Mouse (Mus musculus) layer of hippocampus, adult 9-10 months (tissue): ENCODE measurements around the gene Syt16.
A peak's percentile ranks its signal among the peaks of the same experiment; 100 is the strongest.

Experiments
- DNase-seq: peaks from one replicate; pipeline ENCODE4 v3.0.0; 2022; ENCODE audit warnings: low spot score

Syt16 gene

DNA sequence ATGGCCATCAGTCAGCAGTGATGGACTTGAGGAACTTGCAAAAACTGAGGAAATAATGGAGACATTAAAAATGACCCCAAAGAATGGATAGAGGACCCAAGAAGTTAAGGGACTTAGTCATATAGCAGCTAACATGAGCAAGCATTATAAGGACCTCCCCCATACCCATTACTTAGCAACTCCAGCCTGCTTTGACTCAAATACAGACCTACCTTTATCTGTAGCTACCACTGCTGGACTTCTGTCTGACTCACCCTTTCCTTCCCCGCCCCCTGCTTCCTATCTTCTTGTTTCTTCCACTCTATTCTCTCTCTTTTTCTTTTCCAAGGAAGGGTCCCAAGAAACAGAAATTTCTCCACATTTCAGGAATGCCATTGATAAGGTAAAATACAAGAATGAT, 223.2 kb downstream of the Syt16 start:
- no peak for DNase-seq

DNA sequence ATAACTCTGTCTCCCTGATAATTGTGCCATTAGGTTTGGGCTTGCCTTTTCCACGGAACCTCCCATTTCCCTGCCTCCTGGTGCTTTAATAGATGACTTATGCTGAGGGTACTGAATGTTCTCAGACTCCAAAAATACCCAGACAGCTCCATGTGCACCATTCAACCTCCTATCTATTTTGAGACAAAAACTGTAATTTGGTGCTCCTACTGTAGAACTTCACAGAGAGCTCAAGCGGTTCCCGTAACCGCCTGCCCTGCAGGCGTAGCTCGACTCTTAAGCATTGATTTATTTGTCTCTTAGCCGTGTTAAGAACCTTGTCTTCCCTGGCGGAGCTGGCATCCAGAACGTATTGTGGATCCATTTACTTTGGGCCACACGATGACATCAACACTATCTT, 233.3 kb downstream of the Syt16 start:
- peak; percentile 35 for DNase-seq

DNA sequence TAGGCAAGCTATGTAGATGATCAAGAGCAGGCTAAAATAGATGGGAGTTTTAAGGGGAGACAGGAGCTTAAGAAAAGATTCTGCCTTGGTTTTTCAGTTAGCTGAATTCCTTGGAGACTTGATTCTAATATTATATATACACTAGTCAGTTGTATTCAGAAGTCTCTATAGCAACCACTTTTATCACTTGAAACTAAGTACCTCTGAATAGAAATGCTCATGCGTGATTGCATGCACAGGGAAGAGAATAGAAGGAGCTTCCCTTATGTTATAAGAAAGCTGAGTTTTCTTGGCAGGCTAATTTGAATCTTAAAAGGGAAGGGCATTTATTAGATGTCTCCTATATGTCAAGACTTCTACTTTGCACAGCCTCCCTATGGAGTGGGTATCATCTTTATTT, 235.4 kb downstream of the Syt16 start:
- DNase-seq = no peak

DNA sequence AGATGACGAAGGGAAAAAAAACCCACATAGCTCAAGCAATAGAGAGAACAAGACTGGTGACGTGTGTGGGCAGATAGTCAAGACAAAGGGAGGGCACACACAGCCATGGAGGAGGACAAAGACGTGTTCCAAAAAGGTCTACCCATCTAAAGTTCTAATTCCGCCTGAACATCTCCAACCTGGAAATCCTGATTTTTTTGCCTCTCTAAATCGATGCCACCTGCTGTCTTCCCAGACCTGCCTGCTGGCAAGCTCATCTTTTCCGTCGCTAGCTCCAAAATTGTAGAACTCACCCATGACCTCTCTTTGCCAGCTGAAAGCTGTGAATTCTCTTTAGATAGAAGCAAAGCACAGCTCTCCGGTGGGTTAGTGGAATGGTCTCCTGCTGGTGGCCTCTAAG, 238.7 kb downstream of the Syt16 start:
- no peak for DNase-seq

GRCm38 (mm10) chr12:74238056-74238455, 240.6 kb downstream of the Syt16 start:
- DNase-seq = peak; percentile 45

- no peak for DNase-seq
These were observed 241.3 kb downstream of the Syt16 start for GRCm38 (mm10) chr12:74238806-74239205.

DNA sequence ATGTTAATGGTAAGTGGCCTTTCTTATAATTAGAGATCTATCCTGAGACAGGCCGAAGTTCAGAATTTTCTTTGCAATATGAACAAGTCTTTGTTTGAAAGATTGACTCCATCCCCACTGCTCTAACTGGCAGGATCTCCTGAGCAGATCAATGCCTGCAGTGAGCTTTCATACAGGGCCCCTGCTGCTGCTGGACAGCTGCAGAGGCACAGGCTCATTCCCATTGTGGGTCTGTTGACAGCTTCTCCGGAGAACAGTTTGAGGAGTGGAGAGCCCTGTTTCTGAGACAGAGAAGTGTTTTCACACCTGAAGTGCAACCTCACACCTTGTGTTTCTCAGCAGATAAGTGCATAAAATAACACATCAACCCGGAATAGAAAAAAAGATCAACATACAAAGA, 267.4 kb downstream of the Syt16 start:
- no peak for DNase-seq

DNA sequence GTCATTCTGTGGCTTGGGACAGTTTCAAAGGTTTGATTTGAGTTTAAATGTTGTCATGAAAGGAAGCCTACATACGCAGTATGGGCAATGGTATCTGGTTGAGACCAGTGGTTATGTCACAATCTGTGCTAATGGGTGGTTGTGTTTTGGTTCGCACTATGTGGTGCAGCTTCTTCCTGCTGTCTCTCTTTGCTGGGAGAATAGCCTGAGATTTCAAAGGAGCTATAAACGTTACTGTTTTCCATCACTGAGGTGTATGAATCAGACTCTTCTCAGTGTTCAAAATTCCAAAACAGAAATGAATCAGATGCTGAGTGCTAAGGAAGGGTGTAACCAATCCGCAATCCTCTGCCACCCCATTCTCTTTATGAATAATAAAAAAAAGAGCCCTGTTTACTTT, 269.6 kb downstream of the Syt16 start:
- DNase-seq = no peak

GRCm38 (mm10) chr12:74268644-74269285, 271.3 kb downstream of the Syt16 start:
- no peak for DNase-seq

DNA sequence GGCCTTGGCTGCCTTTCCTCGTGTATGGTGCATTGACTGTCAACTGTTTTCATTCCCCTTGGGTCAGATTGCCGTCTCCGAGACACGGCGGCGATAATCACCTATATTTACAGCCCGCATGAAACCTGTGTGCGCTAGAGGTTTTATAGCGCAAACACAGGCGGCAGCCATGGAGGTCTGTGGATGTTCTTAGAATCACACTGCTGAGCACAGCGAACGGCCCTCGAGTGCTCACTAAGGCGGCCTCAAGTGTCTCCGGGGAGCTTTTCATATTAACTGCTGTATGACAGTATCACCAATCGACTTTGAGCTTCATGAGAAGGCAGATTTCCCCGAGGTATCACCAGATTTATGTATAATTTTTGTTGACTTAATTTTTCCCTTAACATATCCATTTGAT, 275.1 kb downstream of the Syt16 start:
- DNase-seq = no peak

DNA sequence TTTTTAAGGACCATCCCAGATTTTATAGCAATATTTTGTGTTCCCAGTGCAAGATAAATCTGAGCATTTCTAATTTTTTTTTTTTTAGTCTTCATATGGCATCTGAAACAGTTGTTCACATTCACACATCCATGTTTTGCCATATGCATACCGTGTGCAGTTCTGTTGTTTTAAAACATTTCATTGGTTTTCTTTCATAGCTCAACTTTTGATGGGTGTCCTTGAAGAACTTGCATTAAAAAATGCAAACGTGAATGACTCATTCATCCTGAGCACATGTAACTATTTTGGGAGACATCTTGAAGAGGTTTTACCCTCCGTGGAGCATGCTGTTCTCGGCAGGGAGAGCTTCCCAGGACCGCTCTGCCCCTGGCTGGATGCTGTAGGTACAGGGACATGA, 279.8 kb downstream of the Syt16 start:
- DNase-seq = no peak

DNA sequence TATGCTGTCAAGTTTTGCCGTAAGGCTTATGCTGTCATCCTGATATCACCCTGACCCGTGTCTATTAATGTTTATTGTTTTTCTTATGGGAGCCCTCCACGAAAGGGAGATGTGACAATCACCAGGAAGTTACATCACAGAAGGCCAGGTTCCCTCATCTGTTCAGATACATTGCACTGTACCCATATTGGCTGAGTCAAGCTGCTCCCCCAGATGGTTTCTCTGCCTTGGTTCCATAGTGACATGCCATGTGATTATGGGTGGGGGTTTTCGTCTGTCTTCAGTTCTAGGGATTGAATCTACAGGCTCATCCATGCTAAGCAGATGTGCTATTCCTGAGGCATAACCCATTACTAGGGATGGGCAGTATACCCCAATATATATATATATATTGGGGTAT, 283.9 kb downstream of the Syt16 start:
- DNase-seq = no peak

DNA sequence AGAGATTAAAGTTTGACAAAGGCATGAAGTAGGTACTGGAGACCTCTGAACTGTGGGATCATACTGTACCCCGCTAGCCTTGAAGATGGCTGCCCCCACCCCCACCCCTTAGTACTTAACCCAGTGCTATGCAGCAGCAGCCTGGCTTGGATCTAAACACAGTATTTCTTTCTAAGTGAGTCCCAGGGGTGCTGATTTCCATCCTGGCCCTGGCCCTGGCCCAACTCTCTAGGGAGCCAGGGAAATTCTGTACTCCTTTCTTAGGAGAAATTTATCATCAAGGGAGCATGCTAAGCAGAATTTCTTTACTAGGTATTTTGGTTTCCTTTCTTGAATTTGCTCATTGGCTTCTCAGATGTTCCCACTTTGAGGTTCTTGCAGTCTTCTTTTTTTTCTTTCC, 285.4 kb downstream of the Syt16 start:
- DNase-seq = no peak

DNA sequence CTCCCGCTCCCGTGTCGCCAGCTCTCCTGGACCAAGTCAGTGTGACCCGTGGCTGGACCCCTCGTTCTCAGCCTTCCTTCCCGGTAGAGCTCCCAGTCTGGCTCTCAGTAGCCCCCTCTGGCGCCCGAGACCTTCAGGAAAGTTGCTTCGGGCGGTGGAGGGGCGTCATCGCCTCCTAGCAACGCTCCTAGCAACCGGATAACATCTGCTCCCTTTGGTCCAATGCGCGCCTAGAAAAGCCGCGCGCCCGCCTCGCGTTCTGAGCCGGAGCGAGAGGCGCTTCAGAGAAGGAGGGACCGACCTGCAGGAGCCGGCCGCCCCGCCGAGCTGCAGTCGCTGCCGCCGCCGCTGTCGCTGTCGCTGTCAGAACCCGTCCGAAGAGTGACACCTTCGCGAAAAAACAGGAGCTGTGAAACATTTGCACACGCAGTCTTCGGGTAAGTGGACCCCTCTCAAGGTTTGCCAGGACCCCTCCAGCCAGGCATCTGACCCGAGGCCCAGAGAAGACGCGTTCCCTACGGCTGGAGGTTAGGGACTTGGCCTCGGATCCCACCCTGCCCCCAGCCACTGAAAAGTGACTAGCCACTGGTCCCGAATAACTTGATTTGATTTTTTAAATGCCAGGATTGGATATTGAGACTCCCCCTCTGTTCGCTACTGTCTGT, 286.7 kb downstream of the Syt16 start:
- DNase-seq = peak; percentile 85

DNA sequence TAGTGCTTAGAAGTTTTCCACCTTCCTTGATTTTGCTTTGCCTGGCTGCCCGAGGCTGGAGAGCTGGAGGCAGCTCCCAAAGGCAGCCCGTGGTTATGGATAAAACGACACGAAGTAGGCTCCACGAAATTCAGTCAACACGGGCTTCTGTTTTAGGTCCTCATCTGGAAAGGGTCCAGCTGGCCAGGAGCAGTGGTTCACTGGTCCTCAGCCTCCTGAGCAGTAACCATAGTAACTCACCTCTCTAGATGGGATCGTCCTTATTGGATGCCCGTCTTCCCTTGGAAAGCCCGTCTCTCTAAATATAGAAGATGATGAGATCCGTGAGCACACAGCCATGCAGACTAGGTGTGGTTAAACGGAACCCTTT, 287.2 kb downstream of the Syt16 start:
- DNase-seq = no peak

DNA sequence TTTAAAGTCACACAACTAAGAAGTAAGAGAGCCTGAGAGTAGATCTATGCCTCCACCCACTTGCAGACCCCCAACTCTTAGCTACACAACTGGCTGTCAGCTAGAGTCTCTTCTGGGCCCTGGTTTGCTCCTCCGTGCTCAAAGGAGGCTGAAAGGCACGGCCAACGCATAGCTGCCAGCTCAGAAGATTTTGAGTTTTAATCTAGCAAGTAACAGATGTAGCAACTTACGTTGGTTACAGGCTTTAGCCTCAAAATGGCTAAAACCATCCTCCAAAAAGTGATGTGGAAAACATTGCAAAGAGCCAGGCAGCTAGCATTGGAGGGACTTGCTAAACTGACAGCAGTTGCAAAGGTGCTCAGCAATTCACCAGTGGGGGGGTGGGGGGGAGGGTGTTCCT, 293.5 kb downstream of the Syt16 start:
- no peak for DNase-seq

GRCm38 (mm10) chr12:74293624-74294023, 296.2 kb downstream of the Syt16 start:
- DNase-seq = no peak

GRCm38 (mm10) chr12:74296374-74296773, 298.9 kb downstream of the Syt16 start:
- DNase-seq = no peak

- DNase-seq = peak; percentile 65
These were observed 304.1 kb downstream of the Syt16 start for GRCm38 (mm10) chr12:74301559-74301958.

DNA sequence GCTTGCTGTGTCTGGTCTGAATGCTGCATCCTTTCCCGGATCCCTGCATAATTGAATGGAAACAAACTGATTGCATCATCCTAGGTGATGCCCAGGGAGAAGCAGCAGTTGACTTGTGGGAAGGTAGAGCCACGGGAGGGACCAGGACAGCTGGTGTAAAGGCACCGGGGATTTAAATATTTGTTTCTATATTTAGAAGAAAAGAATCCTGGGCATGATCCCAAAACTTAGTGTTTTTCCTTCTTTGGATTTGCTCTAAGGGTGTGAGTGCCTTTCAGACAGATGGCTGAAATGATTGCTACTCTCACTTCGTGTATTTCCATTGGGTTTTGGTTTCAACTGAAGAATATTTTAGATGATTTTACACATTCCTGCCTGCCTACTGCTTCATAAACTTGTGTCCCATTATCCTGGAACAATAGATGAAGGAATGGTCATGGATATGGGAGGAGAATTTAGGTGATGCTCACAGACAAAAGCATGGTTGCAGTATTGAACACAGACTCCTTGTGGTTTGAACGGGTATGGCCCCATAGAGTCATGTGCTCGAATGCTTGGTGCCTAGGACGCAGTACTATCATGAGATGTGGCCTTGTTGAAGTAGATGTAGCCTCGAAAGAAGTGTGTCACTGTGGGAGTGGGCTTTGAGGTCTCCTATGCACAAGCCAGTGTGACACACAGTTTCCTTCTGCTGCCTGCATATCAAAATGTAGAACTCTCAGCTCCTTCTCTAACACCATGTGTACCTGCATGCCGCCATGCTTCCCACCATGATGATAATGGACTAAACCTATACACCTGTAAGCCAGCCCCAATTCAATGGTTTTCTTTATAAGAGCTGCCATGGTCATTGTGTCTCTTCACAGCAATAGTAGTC, 306.2 kb downstream of the Syt16 start:
- DNase-seq = peak; percentile 69

- no peak for DNase-seq
These were observed 315.1 kb downstream of the Syt16 start for GRCm38 (mm10) chr12:74312611-74313010.

DNA sequence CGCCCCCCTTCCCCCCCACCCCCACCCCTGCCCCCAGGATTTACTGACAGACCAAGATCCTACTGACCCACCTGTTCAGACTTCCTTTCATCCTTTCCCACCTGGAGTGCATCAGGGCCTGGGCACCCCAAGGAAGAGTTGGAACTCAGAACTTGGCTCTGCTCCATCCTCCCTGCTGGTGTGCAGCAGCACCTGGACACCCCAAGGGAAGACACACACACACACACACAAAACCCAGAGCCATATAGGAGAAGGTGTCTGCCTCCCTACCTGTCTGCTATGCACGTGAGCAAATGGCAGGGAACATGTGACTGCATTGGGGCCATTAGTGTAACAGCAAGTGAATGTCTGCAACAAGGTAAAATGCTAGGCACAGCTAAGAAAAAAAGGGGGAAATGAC, 317.8 kb downstream of the Syt16 start:
- DNase-seq = no peak

DNA sequence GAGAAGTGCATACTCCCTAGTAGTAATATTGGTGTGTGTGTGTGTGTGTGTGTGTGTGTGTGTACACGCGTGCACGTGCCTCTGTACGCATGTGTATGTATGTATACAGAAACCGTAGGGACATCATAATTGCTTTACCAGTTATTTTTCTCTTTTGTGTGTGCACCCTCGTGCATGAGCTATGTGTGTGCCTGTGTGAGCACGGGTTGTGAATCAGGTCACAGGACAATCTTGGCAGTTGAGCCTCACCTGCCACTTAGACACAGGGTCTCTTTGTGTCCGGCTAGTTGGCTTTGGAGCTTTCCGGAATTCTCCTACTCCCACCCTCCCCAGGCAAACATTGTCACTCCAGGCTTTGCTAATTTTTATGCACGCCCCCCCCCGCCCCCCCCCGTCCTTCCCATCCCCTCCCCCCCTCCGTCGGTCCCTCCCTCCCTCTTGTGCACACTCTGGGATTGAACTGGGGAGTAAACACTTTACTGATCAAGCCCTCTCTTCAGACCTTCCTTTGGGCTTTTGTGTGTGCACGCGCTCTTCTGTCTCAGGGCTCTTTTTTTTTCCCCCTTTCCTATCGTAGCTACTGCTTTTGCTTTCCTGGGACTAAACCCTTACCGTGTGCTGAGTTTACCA, 319.0 kb downstream of the Syt16 start, which contains the start of gene Gm11042:
Gene Gm11042, minus strand, starts transcription at position 51 of the 630 bp plus-strand sequence.
- no peak for DNase-seq
